Mouse (Mus musculus) midbrain, embryonic 10.5 days (tissue): ENCODE results near the gene Med16. TPM values are rescaled to one million over a fixed set of nuclear protein-coding genes. Genes with fewer than 3 reads are reported as not detected.
A peak's percentile ranks its signal among the peaks of the same experiment; 100 is the strongest.

Experiments used
- DNase-seq: peaks from one replicate; pipeline ENCODE4 v3.0.0-alpha.2; 2017; ENCODE audit warnings: low spot score
- H3K27ac ChIP-seq: fragments of 300-500 bp; sonication (generic); replicated peaks from 2 replicates; pipeline ENCODE4 v1.5.1; 2016; ENCODE audit warnings: mild to moderate bottlenecking
- H3K27me3 ChIP-seq: fragments of 300-500 bp; sonication (generic); 2 replicates; pipeline ENCODE4 v1.6.1; 2016; ENCODE audit warnings: low read depth, mild to moderate bottlenecking; ENCODE audit not compliant: poor library complexity, severe bottlenecking
- H3K36me3 ChIP-seq: fragments of 300-500 bp; sonication (generic); 2 replicates; pipeline ENCODE4 v1.6.1; 2016; ENCODE audit warnings: mild to moderate bottlenecking, moderate library complexity
- H3K4me1 ChIP-seq: fragments of 300-500 bp; sonication (generic); 2 replicates; pipeline ENCODE4 v1.6.1; 2016
- H3K4me3 ChIP-seq: fragments of 300-500 bp; sonication (generic); 2 replicates; pipeline ENCODE4 v1.5.1; 2016; ENCODE audit warnings: mild to moderate bottlenecking, moderate library complexity
- H3K9me3 ChIP-seq: fragments of 300-500 bp; sonication (generic); replicated peaks from 2 replicates; pipeline ENCODE4 v1.6.1; 2016; ENCODE audit warnings: mild to moderate bottlenecking
- WGBS: fragments of 180-500 bp; shearing (Covaris S2); methylation state at CpG from one replicate; pipeline ENCODE4 v1.1.7; 2016; 5-methylcytosine and 5-hydroxymethylcytosine counted together
- polyA plus RNA-seq: library from polyadenylated mRNA; unstranded; fragments of >200 nt; fragmentation: Nextera tagmentation; extraction: Ambion mirVana; gene quantifications from 2 replicates; pipeline ENCODE4 v1.2.1, GENCODE M21; 2016

The Med16 gene
- polyA plus RNA-seq, 1 experiment from 2014 or later, result 69.8 TPM

DNA sequence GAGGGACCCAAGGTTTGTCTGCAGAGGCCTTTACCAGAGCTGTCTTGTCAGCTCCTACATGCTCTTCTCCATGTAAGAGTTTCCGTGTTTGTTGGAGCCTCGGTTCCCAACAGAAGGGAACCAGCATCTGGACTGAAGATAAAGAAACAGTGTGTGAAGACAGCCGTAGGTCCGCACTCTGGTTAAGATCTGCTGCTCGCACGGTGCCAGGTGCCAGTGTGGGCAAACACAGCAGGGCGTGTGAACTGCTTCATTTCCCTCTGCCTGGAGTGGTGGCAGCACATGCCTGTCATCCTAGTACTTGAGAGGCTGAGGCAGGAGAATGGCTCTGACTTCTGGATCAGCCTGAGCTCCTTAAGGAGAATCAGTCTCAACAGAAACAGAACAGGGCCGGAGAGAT, 36.9 kb downstream of the Med16 start:
- Histone ChIP-seq H3K27ac (no peak overlapping the region), H3K36me3 (peaks cover 55% of the 10 kb centered on the region), H3K9me3 (no peaks in the 10 kb centered on the region), H3K4me1 (peaks cover 46% of the 10 kb centered on the region), H3K4me3 (peak overlapping the region; percentile 82), H3K27me3 (no peaks in the 10 kb centered on the region)
- DNase-seq, result no peak
- 93% methylated on average over 8 of the region's 8 CpGs for WGBS

DNA sequence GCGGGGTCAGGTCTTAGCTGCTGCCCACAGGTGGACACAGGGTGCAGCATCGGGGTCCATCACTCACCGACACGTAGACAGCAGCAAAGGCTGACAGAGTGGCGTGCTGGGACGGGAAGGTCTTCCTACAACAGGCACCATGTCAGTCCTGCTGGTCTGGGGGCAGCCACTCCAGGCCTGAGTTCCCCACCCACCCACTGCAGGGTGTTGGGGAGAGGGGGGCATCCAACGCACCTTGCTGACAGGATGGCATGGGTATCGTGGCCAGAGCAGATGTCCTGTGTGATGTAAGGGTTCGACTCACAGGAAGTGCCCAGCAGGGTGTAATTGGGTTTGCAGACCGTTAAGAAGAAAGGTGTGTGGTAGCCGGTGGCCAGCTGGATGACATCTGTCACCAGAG, 42.1 kb downstream of the Med16 start:
- DNase-seq, result no peak
- H3K4me3 ChIP-seq, result peak overlapping the region; percentile 18; the same call in 1 of the 2 replicates
- peaks cover 93% of the 10 kb centered on the region for H3K36me3 ChIP-seq
- H3K9me3 ChIP-seq, result no peaks in the 10 kb centered on the region
- H3K27me3 ChIP-seq, result no peaks in the 10 kb centered on the region
- peaks cover 23% of the 10 kb centered on the region for H3K4me1 ChIP-seq
- WGBS, result 86% methylated on average over 11 of the region's 11 CpGs
- H3K27ac ChIP-seq, result no peak overlapping the region

DNA sequence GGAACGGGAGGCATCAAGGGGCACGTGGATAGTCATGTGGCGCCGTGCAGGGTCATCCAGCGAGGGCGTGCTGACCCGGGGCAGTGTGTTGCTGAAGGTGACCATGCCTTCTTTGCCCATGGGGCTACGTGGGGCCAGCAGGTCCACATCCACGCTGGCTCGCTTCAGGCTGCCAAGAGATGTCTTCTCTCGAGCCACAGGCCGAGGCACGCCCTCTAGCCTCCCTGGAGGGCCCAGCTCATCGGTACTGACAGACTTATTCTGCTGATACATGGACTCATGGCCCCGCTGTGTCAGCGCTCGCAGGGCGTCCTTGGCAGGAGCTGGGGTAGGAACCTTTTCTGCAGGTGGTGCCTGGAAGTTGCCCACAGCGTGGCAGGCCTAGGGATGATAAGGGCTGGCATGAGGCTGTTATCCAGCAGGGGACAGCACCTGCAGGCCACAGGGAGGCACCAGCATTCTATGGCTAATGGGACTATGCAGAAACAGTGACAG, 42.9 kb downstream of the Med16 start:
- Histone ChIP-seq H3K27me3 (no peaks in the 10 kb centered on the region), H3K36me3 (peaks cover 93% of the 10 kb centered on the region), H3K4me1 (peaks cover 23% of the 10 kb centered on the region), H3K27ac (0 out of 2 replicates have a peak overlapping the region, but pooled peaks have one; percentile 17), H3K9me3 (no peaks in the 10 kb centered on the region), H3K4me3 (peak overlapping the region; percentile 16; the same call in 1 of the 2 replicates)
- DNase-seq, result no peak
- WGBS, result 79% methylated on average over 19 of the region's 19 CpGs

DNA sequence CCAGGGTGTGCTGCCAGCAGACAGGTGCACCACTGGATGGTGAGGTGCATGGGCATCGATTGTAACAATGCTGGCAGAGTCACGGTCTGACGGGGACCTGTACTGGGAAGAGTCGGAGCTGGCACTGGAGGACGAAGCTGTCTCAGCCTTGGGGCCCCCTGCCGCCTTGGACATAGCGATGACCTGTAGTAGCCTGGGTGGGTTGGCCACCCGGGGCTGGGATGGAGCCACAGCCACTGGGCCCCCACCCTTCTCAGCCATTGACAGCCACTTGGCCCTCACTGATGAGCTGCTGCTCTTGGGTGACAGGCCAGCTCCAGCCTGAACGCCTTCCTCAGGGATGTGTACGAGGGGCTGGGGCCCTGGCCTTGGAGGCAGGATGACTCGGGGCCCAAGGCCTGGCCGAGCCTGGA, 43.5 kb downstream of the Med16 start:
- H3K27ac ChIP-seq, result no peak overlapping the region
- H3K27me3 ChIP-seq, result no peaks in the 10 kb centered on the region
- no peak for DNase-seq
- no peaks in the 10 kb centered on the region for H3K9me3 ChIP-seq
- peaks cover 23% of the 10 kb centered on the region for H3K4me1 ChIP-seq
- H3K4me3 ChIP-seq, result 0 out of 2 replicates have a peak overlapping the region, but pooled peaks have one; percentile 14
- 77% methylated on average over 12 of the region's 12 CpGs for WGBS
- peaks cover 95% of the 10 kb centered on the region for H3K36me3 ChIP-seq

DNA sequence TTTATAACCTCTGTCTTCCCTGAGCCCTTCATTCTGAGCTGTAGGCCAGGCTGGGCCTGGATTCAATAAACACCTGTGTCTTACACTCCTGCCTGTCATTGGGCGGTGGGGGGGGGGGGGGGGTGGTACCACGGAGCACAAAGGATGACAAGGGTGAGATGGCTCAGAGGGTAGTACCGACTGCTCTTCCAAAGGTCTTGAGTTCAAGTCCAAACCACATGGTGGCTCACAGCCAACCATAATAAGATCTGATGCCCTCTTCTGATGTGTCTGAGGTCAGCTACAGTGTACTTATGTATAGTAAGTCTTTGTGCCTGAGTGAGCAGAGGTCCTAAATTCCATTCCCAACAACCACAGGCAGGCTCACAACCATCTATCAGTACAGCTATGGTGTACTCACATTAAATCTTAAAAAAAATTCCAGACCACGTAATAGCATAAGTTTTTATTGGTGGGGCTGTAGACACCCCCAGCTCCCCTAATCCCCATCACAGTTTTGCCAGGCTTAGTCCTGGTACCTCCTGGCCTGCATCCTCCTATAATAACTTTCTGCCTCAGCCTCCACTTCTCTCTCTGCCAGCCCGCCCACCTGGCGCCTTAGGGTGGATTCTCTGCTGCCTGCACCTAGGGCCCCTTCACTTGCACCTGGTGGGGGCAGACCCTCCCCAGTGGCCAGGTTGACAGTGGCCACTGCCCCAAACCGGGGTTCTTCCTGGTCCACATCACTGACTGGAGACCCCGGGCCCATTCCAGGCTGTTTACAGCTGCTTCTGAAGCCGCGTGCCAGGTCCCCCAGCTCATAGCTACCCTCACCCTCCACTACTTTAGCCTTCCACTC, 44.2 kb downstream of the Med16 start:
- Histone ChIP-seq H3K36me3 (peaks cover 95% of the 10 kb centered on the region), H3K27me3 (no peaks in the 10 kb centered on the region), H3K27ac (no peak overlapping the region), H3K4me3 (peak overlapping the region; percentile 14; the same call in 1 of the 2 replicates), H3K9me3 (no peaks in the 10 kb centered on the region), H3K4me1 (peaks cover 23% of the 10 kb centered on the region)
- 67% methylated on average over 10 of the region's 10 CpGs for WGBS
- DNase-seq, result no peak

DNA sequence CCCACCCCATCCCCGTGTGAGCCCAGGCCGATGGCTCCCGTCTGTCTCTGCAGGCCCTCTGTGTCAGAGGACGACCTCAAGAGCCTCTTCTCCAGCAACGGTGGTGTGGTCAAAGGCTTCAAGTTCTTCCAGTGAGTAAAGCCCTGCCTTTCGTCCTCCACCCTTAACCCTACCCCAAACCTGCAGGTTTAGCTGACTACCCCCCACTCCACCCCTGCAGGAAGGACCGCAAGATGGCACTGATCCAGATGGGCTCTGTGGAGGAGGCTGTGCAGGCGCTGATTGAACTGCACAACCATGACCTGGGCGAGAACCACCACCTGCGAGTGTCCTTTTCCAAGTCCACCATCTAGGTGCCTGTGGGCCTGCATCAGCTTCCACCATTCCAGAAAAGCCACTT, 45.8 kb downstream of the Med16 start:
- no peak for DNase-seq
- peaks cover 98% of the 10 kb centered on the region for H3K36me3 ChIP-seq
- H3K27me3 ChIP-seq, result no peaks in the 10 kb centered on the region
- no peaks in the 10 kb centered on the region for H3K9me3 ChIP-seq
- WGBS, result 81% methylated on average over 10 of the region's 10 CpGs
- H3K27ac ChIP-seq, result no peak overlapping the region
- H3K4me1 ChIP-seq, result peaks cover 33% of the 10 kb centered on the region
- peak overlapping the region; percentile 14; the same call in 1 of the 2 replicates for H3K4me3 ChIP-seq

DNA sequence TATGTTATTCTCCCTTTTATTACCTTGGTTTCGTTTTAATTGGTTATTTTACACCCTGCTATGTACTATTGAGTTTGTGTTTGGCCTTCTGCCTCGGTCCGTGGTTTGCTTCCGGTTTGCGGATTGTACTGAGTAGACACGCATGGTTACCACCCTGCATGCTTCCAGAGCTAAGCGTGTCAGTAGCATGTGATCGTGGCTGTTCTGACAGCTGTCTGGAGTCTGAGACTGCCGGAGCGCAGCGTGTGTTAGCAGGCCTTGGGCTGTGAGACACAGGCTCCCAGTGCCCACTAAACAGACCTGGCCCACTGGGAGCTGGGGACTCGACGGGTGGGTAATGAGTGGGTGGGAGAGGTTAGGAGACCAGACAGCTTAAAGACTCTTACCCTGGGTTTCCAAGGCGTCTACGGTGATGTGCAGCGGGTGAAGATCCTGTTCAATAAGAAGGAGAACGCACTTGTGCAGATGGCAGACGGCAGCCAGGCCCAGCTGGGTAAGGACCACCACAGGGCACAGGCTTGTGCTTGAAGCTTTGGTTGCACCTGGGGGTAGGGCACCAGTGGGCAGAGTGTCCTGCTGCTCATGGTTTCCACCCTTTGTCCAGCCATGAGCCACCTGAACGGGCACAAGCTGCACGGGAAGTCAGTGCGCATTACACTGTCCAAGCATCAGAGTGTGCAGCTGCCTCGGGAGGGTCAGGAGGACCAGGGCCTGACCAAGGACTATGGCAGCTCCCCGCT, 46.5 kb downstream of the Med16 start:
- DNase-seq, result no peak
- Histone ChIP-seq H3K27me3 (no peaks in the 10 kb centered on the region), H3K36me3 (peaks cover 100% of the 10 kb centered on the region), H3K27ac (no peak overlapping the region), H3K4me1 (peaks cover 37% of the 10 kb centered on the region), H3K4me3 (no peak overlapping the region; the same call in 1 of the 2 replicates), H3K9me3 (no peaks in the 10 kb centered on the region)
- WGBS, result 93% methylated on average over 23 of the region's 23 CpGs

DNA sequence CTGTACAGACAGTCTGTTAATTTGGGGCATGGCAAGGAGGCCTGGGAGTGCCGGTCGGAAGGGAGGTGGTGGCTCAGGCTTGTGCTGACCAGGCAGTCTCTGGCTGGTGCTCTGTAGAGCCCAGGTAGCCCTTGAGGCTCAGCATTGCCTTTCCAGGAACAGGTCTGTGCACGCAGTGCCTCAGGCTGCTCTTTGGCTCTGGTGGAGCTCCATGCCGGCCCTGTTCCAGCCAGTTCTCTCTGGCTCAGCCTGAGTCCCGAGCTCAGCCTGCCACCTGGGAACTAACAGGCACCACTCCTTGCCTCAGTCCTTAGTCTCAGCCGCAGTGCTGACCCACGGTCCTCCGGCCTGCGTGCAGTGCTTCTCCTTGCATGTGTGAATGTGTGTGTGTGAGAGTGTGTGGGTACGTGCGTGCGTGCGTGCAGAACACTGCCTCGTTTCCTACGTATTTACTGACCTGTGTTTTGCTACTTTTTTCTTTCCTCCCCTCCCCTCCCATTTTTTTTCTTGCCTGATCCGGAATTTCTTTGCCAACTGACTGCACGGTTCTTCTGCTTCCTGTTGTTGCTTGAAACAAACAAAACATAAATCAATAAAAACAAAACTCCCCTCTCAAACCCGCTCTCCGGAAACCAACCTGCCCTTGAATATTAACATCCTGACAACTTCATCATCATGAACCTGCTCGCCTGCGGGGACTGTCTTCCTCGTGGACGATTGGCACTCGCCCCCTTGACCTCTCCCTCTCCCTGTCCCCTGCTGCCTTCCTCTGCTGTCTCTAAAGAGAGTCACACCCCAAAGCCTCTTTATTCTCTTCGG, 47.3 kb downstream of the Med16 start:
- H3K4me1 ChIP-seq, result peaks cover 38% of the 10 kb centered on the region
- WGBS, result 87% methylated on average over 25 of the region's 25 CpGs
- H3K36me3 ChIP-seq, result peaks cover 100% of the 10 kb centered on the region
- no peaks in the 10 kb centered on the region for H3K9me3 ChIP-seq
- no peaks in the 10 kb centered on the region for H3K27me3 ChIP-seq
- DNase-seq, result no peak
- no peak overlapping the region; the same call in 1 of the 2 replicates for H3K4me3 ChIP-seq
- H3K27ac ChIP-seq, result no peak overlapping the region

DNA sequence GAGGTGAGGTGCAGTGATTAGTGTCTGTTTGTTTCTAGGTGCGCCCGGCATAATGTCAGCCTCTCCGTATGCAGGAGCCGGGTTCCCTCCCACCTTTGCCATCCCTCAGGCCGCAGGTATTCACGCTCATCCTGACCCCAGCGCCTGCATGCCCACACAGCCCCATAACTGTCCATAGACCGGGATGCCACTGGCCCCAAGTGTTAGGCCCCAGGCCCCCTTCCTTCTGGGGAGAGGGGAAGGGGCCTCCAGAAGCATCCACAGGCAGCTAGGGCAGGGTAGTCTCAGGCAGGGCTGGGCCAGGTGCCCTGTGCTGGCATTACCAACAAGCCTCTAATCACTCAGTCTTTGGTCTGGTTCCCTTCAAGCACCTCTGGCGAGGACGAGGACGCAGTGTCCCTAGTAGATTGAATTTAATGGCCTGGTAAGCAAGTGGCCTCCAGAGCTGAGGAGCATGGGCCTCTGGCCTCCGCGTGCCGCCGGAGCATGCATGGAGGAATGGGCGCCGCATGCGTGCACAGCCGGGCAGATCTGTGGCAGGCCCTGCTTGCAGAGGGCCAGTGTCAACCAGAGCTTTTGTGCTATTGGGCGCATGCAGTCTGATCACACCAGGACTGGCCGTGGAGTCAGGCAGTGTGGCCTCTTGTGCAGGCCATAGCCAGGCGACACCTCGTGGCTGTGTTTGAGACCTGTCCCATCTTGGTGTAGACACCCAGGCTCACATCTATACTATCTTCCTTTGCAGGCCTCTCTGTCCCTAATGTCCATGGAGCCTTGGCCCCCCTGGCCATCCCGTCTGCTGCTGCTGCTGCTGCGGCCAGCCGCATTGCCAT, 48.4 kb downstream of the Med16 start:
- Histone ChIP-seq H3K9me3 (no peaks in the 10 kb centered on the region), H3K4me1 (peaks cover 42% of the 10 kb centered on the region), H3K4me3 (peak overlapping the region; percentile 10; the same call in 1 of the 2 replicates), H3K36me3 (peaks cover 97% of the 10 kb centered on the region), H3K27ac (no peak overlapping the region), H3K27me3 (no peaks in the 10 kb centered on the region)
- no peak for DNase-seq
- 93% methylated on average over 26 of the region's 26 CpGs for WGBS

DNA sequence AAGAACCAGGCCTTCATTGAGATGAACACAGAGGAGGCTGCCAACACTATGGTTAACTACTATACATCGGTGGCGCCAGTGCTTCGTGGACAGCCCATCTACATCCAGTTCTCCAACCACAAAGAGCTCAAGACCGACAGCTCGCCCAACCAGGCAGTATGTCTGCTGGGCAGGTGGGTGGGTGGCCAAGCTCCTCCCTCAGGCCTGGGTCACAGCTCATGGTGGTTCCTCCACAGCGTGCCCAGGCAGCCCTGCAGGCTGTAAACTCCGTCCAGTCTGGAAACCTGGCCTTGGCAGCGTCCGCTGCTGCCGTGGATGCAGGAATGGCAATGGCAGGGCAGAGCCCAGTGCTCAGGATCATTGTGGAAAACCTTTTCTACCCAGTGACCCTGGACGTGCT, 49.6 kb downstream of the Med16 start:
- H3K4me3 ChIP-seq, result peak overlapping the region; percentile 20; the same call in 1 of the 2 replicates
- 92% methylated on average over 11 of the region's 11 CpGs for WGBS
- no peak for DNase-seq
- H3K27me3 ChIP-seq, result no peaks in the 10 kb centered on the region
- no peak overlapping the region for H3K27ac ChIP-seq
- peaks cover 85% of the 10 kb centered on the region for H3K36me3 ChIP-seq
- peaks cover 35% of the 10 kb centered on the region for H3K4me1 ChIP-seq
- no peaks in the 10 kb centered on the region for H3K9me3 ChIP-seq

DNA sequence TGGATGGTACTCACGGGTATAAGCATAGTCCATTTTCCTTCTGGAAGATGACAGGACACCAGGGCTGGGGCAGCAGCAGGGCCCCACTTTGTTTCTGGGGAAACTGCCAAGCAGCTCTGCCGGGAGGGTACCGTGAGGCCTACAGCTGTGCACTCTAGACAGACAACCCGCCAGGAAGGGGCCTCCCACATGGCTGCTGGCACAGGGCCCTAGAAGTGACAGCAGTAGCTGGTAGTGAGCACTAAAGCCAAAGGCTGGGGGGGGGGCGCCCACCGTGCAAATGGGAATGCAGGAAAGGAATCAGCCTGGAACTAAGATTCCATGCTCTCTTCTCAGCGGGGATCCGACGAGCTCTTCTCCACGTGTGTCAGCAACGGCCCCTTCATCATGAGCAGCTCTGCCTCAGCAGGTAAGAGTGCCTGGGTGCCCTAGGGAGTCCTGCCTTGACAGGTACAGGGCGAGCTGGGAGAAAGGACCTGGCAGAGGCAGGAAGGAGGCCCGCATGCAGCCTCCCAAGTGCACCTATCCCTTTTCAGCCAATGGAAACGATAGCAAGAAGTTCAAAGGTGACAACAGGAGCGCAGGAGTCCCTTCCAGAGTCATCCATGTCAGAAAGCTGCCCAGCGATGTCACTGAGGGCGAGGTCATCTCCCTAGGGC, 50.2 kb downstream of the Med16 start:
- Histone ChIP-seq H3K4me3 (peak overlapping the region; percentile 74; the same call in 1 of the 2 replicates), H3K9me3 (no peaks in the 10 kb centered on the region), H3K4me1 (peaks cover 39% of the 10 kb centered on the region), H3K36me3 (peaks cover 79% of the 10 kb centered on the region), H3K27ac (no peak overlapping the region), H3K27me3 (no peaks in the 10 kb centered on the region)
- no peak for DNase-seq
- 81% methylated on average over 17 of the region's 17 CpGs for WGBS
